Mouse (Mus musculus) spleen, adult 2 months (tissue): ENCODE measurements around the gene Sbno2. TPM values are rescaled to one million over a fixed set of nuclear protein-coding genes. Genes with fewer than 3 reads are reported as not detected.
A peak's percentile ranks its signal among the peaks of the same experiment; 100 is the strongest.

Experiments
- DNase-seq, 2 experiments: peaks; one replicate each; pipeline versions ENCODE4 v3.0.0 to v3.0.0-alpha.2; 2012 to 2021; ENCODE audit warnings: low spot score in 2 of 2, low read depth in 1 of 2
- H3K27ac ChIP-seq: fragments of 200-500 bp; 2 replicates; pipeline ENCODE4 v1.5.1; 2012; ENCODE audit warnings: low read length, inconsistent platforms; ENCODE audit not compliant: insufficient read depth
- H3K27me3 ChIP-seq: fragments of 200-500 bp; 2 replicates; pipeline ENCODE4 v1.6.1; 2012; ENCODE audit warnings: mild to moderate bottlenecking, moderate library complexity, low read length, inconsistent platforms; ENCODE audit not compliant: control insufficient read depth, insufficient read depth
- H3K36me3 ChIP-seq: fragments of 200-500 bp; 2 replicates; pipeline ENCODE4 v1.6.1; 2012; ENCODE audit warnings: mild to moderate bottlenecking, low read length, inconsistent platforms; ENCODE audit not compliant: control insufficient read depth, insufficient read depth
- H3K4me1 ChIP-seq: fragments of 200-500 bp; 2 replicates; pipeline ENCODE4 v1.6.1; 2011; ENCODE audit warnings: inconsistent platforms; ENCODE audit not compliant: control insufficient read depth, insufficient read depth, insufficient read length
- H3K4me3 ChIP-seq: fragments of 200-500 bp; 2 replicates; pipeline ENCODE4 v1.5.1; 2011; ENCODE audit warnings: mild to moderate bottlenecking, inconsistent platforms; ENCODE audit not compliant: insufficient read depth, insufficient read length; ENCODE audit errors: extremely low read depth
- CTCF ChIP-seq: fragments of 200-500 bp; IDR thresholded peaks from 2 replicates; pipeline ENCODE4 v1.5.1; 2011; ENCODE audit warnings: mild to moderate bottlenecking, inconsistent platforms; ENCODE audit not compliant: insufficient read depth, insufficient read length, insufficient replicate concordance; ENCODE audit errors: extremely low read depth
- POLR2A ChIP-seq: fragments of 200-500 bp; IDR thresholded peaks from 2 replicates; pipeline ENCODE4 v1.6.1; 2011; ENCODE audit warnings: low read depth, low read length, inconsistent platforms
- WGBS: fragments of 180-500 bp; shearing (Covaris S2); methylation state at CpG from one replicate; pipeline ENCODE4 v1.1.7; 2018; 5-methylcytosine and 5-hydroxymethylcytosine counted together
- polyA plus RNA-seq: library from polyadenylated mRNA; depleted of rRNA; stranded (reverse); fragments of >200 nt; gene quantifications from 2 replicates; pipeline ENCODE4 v1.2.3, GENCODE M21; 2012

Gene Sbno2
- polyA plus RNA-seq, 1 experiment = 95.0 TPM

DNA sequence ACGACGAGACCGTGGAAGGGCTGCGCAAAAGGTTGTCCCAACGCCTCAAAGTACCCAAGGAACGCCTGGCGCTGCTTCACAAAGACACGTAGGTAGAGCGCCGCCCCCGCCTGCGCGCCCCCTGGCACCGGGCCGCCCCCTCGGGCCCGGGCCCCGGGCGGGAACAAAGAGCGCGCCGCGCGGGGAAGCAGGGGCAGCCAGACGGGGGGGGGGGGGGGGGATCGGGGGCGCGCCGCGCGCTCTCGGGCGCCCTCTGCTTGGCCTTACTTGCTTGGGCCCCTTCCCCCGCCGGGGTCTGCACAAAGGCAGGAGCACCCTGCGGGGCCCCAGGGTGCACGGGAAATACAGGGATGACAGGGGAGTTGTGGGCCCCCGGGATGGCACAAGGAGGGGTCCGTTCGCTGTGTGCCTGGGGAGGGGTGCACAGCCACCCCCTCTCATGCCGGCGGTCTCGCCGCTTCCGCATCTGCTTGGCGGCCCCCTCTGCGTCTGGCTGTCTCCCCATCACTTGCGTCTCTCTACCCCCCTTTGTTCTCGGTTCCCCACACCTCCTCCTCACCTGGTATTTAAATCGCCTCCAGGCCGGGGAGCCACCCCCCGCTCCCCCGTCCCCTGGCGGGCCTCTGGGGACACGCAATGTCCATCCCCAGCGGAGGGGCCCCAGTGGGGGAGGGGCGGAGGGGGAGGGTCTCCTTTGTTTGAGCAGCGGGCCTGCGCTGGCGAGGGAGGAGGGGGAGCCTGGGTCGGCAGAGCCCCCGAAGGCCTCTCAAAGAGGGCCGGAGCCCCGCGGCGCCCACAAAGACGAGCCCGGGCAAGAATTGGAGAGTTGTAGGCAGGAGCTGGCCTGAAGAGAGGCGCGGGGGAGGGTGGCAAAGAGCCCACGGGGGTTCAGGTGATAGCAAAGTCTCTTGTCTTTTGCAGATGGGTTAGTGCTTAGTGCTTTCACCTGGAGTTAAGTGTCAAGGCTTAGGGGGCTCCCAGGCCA is 45.1 kb upstream of the Sbno2 start:
- DNase-seq = peak in 1 of 2 experiments; percentile 71

DNA sequence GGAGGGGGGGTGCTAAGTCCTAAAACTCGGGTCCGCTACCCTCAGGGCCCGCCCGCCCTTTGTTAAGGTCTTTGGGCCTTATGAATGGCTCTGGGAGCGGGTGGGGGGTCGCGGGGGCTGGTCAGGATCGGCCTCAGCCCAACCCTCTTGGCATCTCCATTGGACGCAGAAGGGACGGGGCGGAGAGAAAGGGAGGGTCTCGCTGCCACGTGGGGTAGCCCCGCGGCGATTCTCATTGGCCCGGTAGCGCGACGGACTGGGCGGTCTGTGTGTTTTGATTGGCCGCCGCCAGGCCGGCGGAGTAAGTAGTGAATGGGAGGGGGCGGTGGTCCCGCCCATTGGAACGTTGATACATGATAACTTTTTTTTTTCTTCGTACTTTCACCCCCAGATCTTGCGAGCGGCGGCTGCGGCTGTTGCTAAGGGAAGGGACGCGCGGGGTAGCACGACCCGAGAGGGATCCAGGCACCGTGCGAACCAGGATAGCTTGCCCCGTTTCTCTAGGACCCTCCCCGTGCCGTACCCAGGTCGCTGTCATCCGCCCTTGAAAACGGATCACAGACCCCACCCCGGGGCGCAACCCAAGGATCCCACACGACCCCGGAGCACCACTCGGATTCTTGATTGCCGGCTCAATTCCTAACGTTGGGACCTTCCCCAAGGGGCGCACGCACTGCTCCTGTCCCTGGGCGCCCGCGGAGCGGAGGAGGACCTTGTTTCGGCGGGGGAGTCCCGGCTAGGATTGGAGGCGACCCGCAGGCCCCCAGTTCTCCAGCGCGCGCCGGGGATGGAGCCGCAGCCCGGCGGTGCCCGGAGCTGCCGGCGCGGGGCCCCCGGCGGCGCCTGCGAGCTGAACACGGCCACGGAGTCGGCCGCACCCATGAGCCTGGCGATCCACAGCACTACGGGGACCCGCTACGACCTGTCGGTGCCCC is 44.2 kb upstream of the Sbno2 start:
- Histone ChIP-seq H3K4me3 (peak overlapping the region; percentile 82), H3K36me3 (peaks cover 32% of the 10 kb centered on the region), H3K4me1 (peaks cover 20% of the 10 kb centered on the region), H3K27ac (peak overlapping the region; percentile 96), H3K27me3 (no peaks in the 10 kb centered on the region)
- peak; percentile 79 for TF ChIP-seq POLR2A
- TF ChIP-seq CTCF = no peak
- DNase-seq = peak; percentile 95 to 96
- under 1% methylated on average over 88 of the region's 88 CpGs for WGBS

More for the DNA sequence above, 45.1 kb upstream of the Sbno2 start:
- Histone ChIP-seq H3K36me3 (peaks cover 37% of the 10 kb centered on the region), H3K27me3 (no peaks in the 10 kb centered on the region), H3K27ac (peak overlapping the region; percentile 96), H3K4me1 (peaks cover 24% of the 10 kb centered on the region), H3K4me3 (peak overlapping the region; percentile 77)
- WGBS = 2% methylated on average over 54 of the region's 71 CpGs
- no peak for TF ChIP-seq CTCF
- peak; percentile 52 for TF ChIP-seq POLR2A

DNA sequence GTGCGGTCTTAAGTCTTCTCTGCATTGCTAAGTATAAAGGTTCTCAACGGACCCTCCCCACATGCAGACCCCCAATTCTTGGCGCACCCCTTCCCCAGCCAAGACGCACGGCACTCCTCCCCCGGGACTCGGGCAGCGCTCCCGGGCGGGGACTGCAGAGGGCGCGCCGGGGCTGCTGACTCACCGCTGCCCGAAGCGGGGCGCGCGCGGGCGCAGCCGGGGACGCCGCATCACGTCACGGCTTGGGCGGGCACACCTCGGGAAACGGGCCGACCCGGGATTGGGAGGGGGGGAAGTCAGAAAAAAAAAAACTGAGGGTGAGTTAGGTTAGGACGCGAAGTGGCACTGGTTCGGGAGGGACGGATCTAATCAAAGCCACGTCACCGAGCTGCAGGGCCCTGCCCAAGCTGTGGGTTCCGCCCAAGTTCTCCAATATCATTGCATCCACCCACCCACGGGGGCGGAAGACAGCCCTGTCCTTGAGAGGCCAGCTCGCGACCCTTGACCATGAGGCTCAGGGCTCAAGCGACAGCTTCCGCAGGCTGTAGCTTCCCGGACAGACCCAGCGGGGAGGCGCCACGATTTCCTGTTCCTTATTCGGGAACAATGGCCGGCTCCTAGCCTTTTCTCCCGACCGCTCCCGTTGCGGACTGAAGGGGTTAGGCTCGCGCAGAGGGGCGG is 43.4 kb upstream of the Sbno2 start:
- DNase-seq = peak; percentile 79 to 89
- peaks cover 20% of the 10 kb centered on the region for H3K4me1 ChIP-seq
- peaks cover 30% of the 10 kb centered on the region for H3K36me3 ChIP-seq
- peak overlapping the region; percentile 94 for H3K27ac ChIP-seq
- H3K4me3 ChIP-seq = peak overlapping the region; percentile 82
- no peaks in the 10 kb centered on the region for H3K27me3 ChIP-seq
- no peak for TF ChIP-seq POLR2A
- peak; percentile 71 for TF ChIP-seq CTCF
- WGBS = 1% methylated on average over 57 of the region's 57 CpGs

DNA sequence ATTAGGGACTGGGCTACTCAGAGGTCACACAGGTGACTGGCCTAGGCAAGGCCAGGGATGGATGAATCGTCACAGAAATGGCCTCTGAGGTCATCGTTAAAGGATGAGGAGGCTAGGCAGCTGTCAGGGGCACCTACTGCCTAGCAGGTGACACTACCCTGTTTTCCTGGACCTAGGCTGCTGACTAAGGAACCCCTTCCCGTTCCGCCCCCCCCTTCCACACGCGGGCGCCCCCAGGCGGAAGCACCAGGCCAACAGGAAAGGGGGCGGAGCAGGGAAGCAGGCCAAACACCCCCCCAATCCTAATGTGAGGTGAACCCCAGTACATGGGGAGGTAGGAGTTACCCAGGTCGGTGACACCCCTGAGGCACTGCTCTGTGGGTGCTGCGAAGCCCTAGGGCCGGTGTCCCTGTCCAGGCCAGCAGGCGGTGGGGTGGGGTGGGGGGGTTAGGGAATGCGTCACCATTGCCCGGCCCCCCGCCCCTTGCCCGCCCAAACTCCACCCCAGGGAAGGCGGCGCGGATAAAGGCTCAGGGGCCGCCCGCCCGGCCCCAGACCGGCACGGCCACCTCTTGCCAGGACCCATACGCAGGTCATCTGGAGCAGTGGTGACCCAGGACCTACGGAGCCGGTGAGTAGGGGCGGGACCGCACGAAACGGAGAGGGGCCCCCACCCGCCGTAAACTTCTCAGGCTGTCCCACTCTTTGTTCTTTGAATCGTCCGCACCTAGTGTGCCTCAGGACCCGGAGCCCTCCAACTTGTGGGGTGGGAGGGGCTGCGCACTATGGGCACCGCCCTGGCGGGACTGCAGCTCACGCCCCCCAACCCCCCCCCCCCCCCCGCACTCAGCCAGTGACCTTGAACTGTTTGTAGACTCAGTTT is 42.6 kb upstream of the Sbno2 start, which contains the start of gene Midn:
Gene Midn (plus strand): TSS at position 554 of the 883 bp plus-strand sequence.
- DNase-seq = no peak
- Histone ChIP-seq H3K27me3 (no peaks in the 10 kb centered on the region), H3K4me1 (peaks cover 17% of the 10 kb centered on the region), H3K27ac (peak within 1 kb of the TSS; percentile 94), H3K36me3 (peaks cover 24% of the 10 kb centered on the region), H3K4me3 (peak within 1 kb of the TSS; percentile 82)
- TF ChIP-seq CTCF (no peak), POLR2A (peak; percentile 56; the same call in 1 of the 2 replicates)
- 1% methylated on average over 38 of the region's 42 CpGs for whole genome bisulfite sequencing

DNA sequence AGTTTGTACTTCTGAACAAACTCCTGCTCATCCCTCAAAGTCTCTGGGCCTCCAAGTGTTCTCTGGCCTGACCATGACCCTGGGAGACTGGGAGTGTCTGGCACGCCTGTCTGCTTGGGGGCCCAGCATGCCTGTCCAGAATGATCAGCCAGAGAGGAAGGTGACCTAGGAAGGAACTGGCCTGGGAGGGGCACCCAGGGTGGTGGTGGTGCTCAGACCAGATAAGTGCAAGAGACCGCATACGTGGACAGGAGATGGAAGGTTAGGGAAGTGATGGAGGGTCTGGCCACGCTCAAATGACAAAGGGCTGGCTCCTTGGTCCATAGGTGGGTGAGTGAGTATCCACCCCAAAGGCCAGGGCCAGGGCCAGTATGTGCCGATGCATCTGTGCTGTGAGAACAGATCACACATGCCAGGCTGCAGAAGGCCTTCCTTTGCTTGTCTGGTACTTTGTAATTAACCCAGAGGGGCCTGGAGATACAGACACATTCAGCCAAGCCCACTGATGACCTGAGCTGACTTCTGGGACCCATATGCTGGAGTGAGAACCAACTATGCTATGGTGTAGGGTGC is 41.9 kb upstream of the Sbno2 start:
- Histone ChIP-seq H3K4me1 (peaks cover 14% of the 10 kb centered on the region), H3K36me3 (peaks cover 23% of the 10 kb centered on the region), H3K27me3 (no peaks in the 10 kb centered on the region), H3K4me3 (no peak overlapping the region), H3K27ac (peak overlapping the region; percentile 94)
- 86% methylated on average over 5 of the region's 5 CpGs for WGBS
- no peak for DNase-seq
- TF ChIP-seq CTCF (no peak), POLR2A (no peak)
